Comparison of ENCODE assay signal across 1 mouse cellular context in the genomic region with DNA sequence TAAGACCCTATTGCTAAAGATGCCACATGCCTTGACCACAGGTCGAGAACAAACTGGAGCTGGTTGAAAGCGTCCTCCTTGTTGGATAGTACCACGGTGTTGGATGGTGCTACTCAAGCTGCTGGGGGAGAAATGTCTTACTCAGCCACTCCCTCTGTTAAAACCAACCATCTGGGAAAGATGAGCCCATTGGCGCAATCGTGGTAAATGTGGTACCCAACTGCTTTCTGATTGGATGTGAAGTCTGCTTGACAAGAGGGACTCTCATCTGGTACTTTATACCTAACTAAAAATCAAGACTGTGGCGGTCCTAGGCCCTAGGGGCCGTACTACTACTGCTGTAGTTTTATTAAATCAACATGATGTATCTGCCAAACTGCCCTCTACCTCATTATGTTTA.
TF ChIP-seq lines count a peak whose summit lies in the region.

No protein-coding gene starts in this region.

TF ChIP-seq in MEL, 35 proteins besides CTCF, POLR2A, EP300 and RAD21 (continued from another document):
- TF ChIP-seq GABPA (IDR thresholded peaks at IDR 0.05; ENCODE audit: low read depth, low read length) (no peak), TCF12 (IDR thresholded peaks at IDR 0.05; ENCODE audit: low read depth, low read length) (no peak)
